Mouse (Mus musculus): ENCODE results near the gene St3gal4.

- TF ChIP-seq CTCF (IDR thresholded peaks at IDR 0.05) (no peak), POLR2A (IDR thresholded peaks at IDR 0.05; ENCODE audit: insufficient read depth, low read depth, low read length) (no peak)
Observed at GRCm38 (mm10) chr9:35045031-35045531, 74.0 kb downstream of the St3gal4 start.

All from heart, adult 2 months (tissue).